Mouse (Mus musculus) CH12.LX (cell line): Measurements from ENCODE around the gene Galnt6.

ENCODE experiments used
- CHD2 ChIP-seq: IDR thresholded peaks from 2 replicates; pipeline ENCODE4 v1.6.1; 2011; ENCODE audit warnings: low read length, improper control_type of control experiment
- CTCF ChIP-seq, 2 experiments: IDR thresholded peaks in 1 of 2; conservative IDR thresholded peaks in 1 of 2; 2 replicates each; pipeline ENCODE4 v1.5.1; 2011 to 2012; ENCODE audit warnings: low read depth in 2 of 2, low read length in 2 of 2, improper control_type of control experiment in 1 of 2, inconsistent platforms in 1 of 2, mild to moderate bottlenecking in 1 of 2, moderate library complexity in 1 of 2
- ELF1 ChIP-seq: IDR thresholded peaks from 2 replicates; pipeline ENCODE4 v1.6.1; 2014; ENCODE audit warnings: low read depth, mild to moderate bottlenecking, inconsistent platforms, low read length, improper control_type of control experiment
- EP300 ChIP-seq: IDR thresholded peaks from 2 replicates; pipeline ENCODE4 v1.6.1; 2011; ENCODE audit warnings: low read length, improper control_type of control experiment
- HCFC1 ChIP-seq: IDR thresholded peaks from 2 replicates; pipeline ENCODE4 v1.6.1; 2012; ENCODE audit warnings: low read depth, mild to moderate bottlenecking, inconsistent platforms, low read length, improper control_type of control experiment
- MAX ChIP-seq: IDR thresholded peaks from 2 replicates; pipeline ENCODE4 v1.6.1; 2011; ENCODE audit warnings: low read length, improper control_type of control experiment
- NRF1 ChIP-seq: IDR thresholded peaks from 2 replicates; pipeline ENCODE4 v1.6.1; 2014; ENCODE audit warnings: low read depth, mild to moderate bottlenecking, inconsistent platforms, low read length, improper control_type of control experiment, moderate library complexity
- POLR2A ChIP-seq: IDR thresholded peaks from 2 replicates; pipeline ENCODE4 v1.6.1; 2011; ENCODE audit warnings: low read depth, mild to moderate bottlenecking, improper control_type of control experiment, low read length
- POLR2AphosphoS2 ChIP-seq: IDR thresholded peaks from 2 replicates; pipeline ENCODE4 v1.6.1; 2011; ENCODE audit warnings: low read depth, low read length, improper control_type of control experiment
- RAD21 ChIP-seq: IDR thresholded peaks from 2 replicates; pipeline ENCODE4 v1.6.1; 2011; ENCODE audit warnings: low read depth, mild to moderate bottlenecking, low read length, improper control_type of control experiment, moderate library complexity
- SMC3 ChIP-seq: IDR thresholded peaks from 2 replicates; pipeline ENCODE4 v1.6.1; 2011; ENCODE audit warnings: low read depth, low read length, improper control_type of control experiment
- TBP ChIP-seq: conservative IDR thresholded peaks from 2 replicates; pipeline ENCODE4 v1.6.1; 2011; ENCODE audit warnings: low read depth, low read length, improper control_type of control experiment
- TCF12 ChIP-seq: IDR thresholded peaks from 2 replicates; pipeline ENCODE4 v1.6.1; 2014; ENCODE audit warnings: low read depth, mild to moderate bottlenecking, inconsistent platforms, low read length, improper control_type of control experiment
- UBTF ChIP-seq: IDR thresholded peaks from 2 replicates; pipeline ENCODE4 v1.6.1; 2012; ENCODE audit warnings: low read depth, mild to moderate bottlenecking, inconsistent platforms, low read length, improper control_type of control experiment, moderate library complexity

DNA sequence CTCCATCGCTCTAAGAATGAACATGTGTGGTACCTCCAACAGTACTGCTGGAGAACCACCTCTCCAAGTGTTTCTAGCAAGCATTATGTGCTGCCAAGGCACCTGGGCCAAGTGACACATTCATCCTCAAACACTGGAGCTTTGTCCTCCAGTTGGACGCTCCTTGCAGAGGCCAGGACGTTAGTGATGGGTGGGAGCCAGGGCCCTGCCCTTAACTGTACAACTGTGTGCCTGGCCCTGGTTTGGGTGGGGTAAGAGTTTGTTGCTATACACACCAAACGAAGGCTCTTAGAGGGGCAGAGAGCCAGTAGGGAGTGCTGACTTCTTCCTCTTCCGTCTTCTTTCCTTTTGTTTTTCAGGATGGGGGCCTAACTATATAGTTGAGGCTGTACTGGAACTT is 28.8 kb downstream of the Galnt6 start:
- no peak for TF ChIP-seq NRF1
- TF ChIP-seq CTCF (conservative IDR thresholded peaks at IDR 0.05 in 1 of 2, IDR thresholded peaks at IDR 0.05 in 1 of 2; ENCODE audit: low read depth in 2 of 2, low read length in 2 of 2): no peak
- no peak for TF ChIP-seq ELF1
- TF ChIP-seq TCF12: no peak
- TF ChIP-seq UBTF: no peak
- TF ChIP-seq RAD21: no peak
- TF ChIP-seq CHD2: no peak
- TF ChIP-seq EP300: no peak
- TF ChIP-seq SMC3: no peak
- no peak for TF ChIP-seq MAX
- no peak for TF ChIP-seq TBP
- TF ChIP-seq POLR2A: no peak
- no peak for TF ChIP-seq HCFC1
- TF ChIP-seq POLR2AphosphoS2: no peak
